Mouse (Mus musculus): Measurements from ENCODE around the gene Nemp1. TPM values are rescaled to one million over a fixed set of nuclear protein-coding genes. Genes with fewer than 3 reads are reported as not detected.

The Nemp1 gene
- polyA plus RNA-seq, 1 experiment from 2014 or later = 5.0 TPM

DNA sequence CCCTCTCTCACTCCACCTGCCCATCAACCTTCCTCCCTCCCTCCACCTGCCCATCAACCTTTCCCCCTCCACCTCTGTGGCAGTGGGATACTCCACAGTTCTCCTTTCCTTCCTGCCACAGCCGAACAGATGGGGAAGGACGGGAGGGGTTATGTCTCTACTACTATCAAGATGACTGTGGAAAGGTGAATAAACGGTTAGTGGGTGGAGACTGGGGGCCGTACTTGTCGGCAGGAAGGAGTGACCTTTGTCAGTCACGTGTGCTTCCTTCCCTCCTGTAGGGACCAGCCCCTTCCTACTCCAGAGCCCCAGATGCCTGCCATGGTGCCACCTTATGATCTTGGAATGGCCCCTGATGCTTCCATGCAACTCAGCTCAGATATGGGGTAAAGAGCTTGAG is 8.6 kb upstream of the Nemp1 start:
- Histone ChIP-seq H3K9me3 (ENCODE audit: low read length) (no peaks in the 10 kb centered on the region), H3K9ac (replicated peaks; ENCODE audit: low read depth) (no peak overlapping the region), H3K36me3 (ENCODE audit: insufficient read depth, low read length) (peaks cover 30% of the 10 kb centered on the region), H3K27me3 (replicated peaks; ENCODE audit: insufficient read depth, low read length) (no peaks in the 10 kb centered on the region), H3K4me1 (ENCODE audit: insufficient read depth, low read depth, low read length) (peaks cover 17% of the 10 kb centered on the region), H3K4me2 (replicated peaks; ENCODE audit: low read depth, low read length) (no peak overlapping the region), H3K4me3 (ENCODE audit: low read depth, low read length) (no peak overlapping the region), H3K27ac (ENCODE audit: low read length) (no peak overlapping the region)
- WGBS = 24% methylated on average over 6 of the region's 6 CpGs
- no peak for ATAC-seq
- DNase-seq (ENCODE audit: low spot score) = peak; percentile 57
- TF ChIP-seq CTCF (IDR thresholded peaks at IDR 0.05) (no peak), EP300 (IDR thresholded peaks at IDR 0.05) (no peak)

DNA sequence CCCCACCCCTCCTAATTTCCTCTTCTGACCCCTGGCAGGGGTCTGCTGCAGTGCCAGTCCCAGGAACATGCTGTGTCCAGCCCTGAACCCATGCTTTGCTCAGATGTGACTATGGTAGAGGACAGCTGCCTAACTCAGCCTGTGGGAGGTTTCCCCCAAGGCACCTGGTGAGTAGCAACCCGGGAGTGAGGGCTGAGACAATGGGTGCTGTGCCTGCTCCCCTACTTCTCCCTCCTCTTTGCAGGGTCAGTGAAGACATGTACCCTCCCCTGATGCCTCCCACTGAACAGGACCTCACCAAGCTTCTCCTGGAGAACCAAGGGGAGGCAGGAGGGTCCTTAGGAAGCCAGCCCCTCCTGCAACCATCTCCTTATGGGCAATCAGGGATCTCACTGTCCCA is 7.2 kb upstream of the Nemp1 start:
- DNase-seq (ENCODE audit: low spot score) (no peak), ATAC-seq (no peak)
- 56% methylated on average over 1 of the region's 1 CpGs for WGBS
- H3K9me3 ChIP-seq (ENCODE audit: low read length) = no peaks in the 10 kb centered on the region
- H3K4me3 ChIP-seq (ENCODE audit: low read depth, low read length) = no peak overlapping the region
- H3K27ac ChIP-seq (ENCODE audit: low read length) = no peak overlapping the region
- no peak overlapping the region for H3K4me2 ChIP-seq (replicated peaks; ENCODE audit: low read depth, low read length)
- no peaks in the 10 kb centered on the region for H3K27me3 ChIP-seq (replicated peaks; ENCODE audit: insufficient read depth, low read length)
- H3K9ac ChIP-seq (replicated peaks; ENCODE audit: low read depth) = no peak overlapping the region
- peaks cover 24% of the 10 kb centered on the region for H3K4me1 ChIP-seq (ENCODE audit: insufficient read depth, low read depth, low read length)
- no peak for TF ChIP-seq EP300 (IDR thresholded peaks at IDR 0.05)
- TF ChIP-seq CTCF (IDR thresholded peaks at IDR 0.05) = no peak
- peaks cover 31% of the 10 kb centered on the region for H3K36me3 ChIP-seq (ENCODE audit: insufficient read depth, low read length)

DNA sequence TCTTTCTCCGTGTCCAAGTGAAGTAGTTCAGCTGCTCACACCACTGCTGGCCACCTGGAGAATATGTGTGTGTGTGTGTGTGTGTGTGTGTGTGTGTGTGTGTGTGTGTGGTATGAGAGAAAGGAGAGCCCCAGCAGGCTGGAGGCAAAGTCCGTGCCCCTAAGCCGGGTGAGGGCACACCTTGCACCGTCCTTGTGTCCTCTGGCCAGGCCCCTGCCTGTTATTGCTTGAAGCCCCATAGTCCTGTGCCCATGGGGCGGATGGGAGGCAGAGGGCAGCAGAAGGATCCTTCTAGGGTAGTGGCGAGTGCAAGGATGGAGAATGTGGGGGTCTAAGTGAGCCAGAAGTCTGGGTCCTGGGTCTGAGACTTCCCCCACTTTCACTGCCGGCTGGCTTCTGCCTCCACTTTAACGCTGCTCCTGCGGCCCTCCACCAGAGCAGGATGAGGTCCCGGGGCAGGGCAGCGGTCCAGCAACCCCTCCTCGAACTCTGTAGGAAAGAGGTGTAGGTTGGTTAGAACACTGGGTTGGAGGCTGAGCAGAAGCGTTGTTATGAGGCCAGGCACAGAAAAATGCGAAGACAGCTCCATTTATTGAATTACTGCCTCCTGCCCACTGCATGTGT is 5.3 kb upstream of the Nemp1 start:
- Histone ChIP-seq H3K4me2 (replicated peaks; ENCODE audit: low read depth, low read length) (peak overlapping the region; percentile 58), H3K27ac (ENCODE audit: low read length) (peak overlapping the region; percentile 73), H3K9ac (replicated peaks; ENCODE audit: low read depth) (peak overlapping the region; percentile 19; the same call in 1 of the 2 replicates), H3K4me1 (ENCODE audit: insufficient read depth, low read depth, low read length) (peaks cover 34% of the 10 kb centered on the region), H3K4me3 (ENCODE audit: low read depth, low read length) (0 out of 2 replicates have a peak overlapping the region, but pooled peaks have one; percentile 12), H3K27me3 (replicated peaks; ENCODE audit: insufficient read depth, low read length) (no peaks in the 10 kb centered on the region), H3K36me3 (ENCODE audit: insufficient read depth, low read length) (peaks cover 22% of the 10 kb centered on the region), H3K9me3 (ENCODE audit: low read length) (no peaks in the 10 kb centered on the region)
- TF ChIP-seq EP300 (IDR thresholded peaks at IDR 0.05) = no peak
- TF ChIP-seq CTCF (IDR thresholded peaks at IDR 0.05) = no peak
- 23% methylated on average over 12 of the region's 14 CpGs for WGBS
- ATAC-seq (no peak), DNase-seq (ENCODE audit: low spot score) (no peak)

DNA sequence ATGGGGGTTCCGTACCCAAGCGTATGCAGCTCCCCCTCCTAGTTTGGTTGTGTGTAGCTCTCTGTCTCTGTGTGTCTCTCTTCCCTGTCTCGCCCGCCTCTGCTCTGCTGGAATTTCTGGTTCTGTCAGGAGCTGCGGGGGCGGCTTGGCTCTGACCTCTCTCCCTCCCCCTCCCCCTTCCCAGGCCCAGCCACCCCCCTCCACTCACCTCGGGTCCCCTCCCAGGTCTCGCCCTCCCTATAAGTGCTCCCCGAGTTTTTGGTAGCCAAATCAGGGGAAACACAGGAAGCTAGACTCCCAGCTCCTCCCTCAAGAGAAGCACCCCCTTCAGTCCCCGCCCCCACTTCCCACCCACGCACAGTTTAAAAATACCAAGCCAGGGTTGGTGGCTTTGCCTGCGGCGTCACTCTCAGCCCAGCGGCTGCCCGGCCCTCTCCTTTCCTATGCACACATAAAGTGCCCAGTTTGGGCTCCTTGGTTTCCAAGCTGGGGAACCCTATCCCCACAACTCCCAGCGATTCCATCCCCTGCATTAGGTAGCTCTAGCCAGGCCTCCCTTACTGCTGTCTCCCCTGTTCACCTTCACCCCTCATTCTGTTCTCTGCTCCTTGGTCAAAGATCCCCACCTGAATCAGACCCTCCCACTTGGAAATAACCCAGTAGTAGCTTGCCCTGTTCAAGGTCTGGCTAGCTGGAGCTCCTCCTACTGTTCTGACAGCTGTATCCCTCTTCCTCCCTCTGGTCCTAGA is 4.6 kb upstream of the Nemp1 start:
- Histone ChIP-seq H3K27me3 (replicated peaks; ENCODE audit: insufficient read depth, low read length) (no peaks in the 10 kb centered on the region), H3K9ac (replicated peaks; ENCODE audit: low read depth) (peak overlapping the region; percentile 19; the same call in 1 of the 2 replicates), H3K9me3 (ENCODE audit: low read length) (no peaks in the 10 kb centered on the region), H3K27ac (ENCODE audit: low read length) (peak overlapping the region; percentile 73), H3K4me2 (replicated peaks; ENCODE audit: low read depth, low read length) (peak overlapping the region; percentile 58), H3K4me1 (ENCODE audit: insufficient read depth, low read depth, low read length) (peaks cover 34% of the 10 kb centered on the region), H3K36me3 (ENCODE audit: insufficient read depth, low read length) (peaks cover 18% of the 10 kb centered on the region), H3K4me3 (ENCODE audit: low read depth, low read length) (0 out of 2 replicates have a peak overlapping the region, but pooled peaks have one; percentile 12)
- ATAC-seq (peak; percentile 53), DNase-seq (ENCODE audit: low spot score) (peak; percentile 88)
- 4% methylated on average over 15 of the region's 16 CpGs for WGBS
- TF ChIP-seq EP300 (IDR thresholded peaks at IDR 0.05) (0 out of 2 replicates have a peak, but pooled peaks have one; percentile 14), CTCF (IDR thresholded peaks at IDR 0.05) (no peak)

DNA sequence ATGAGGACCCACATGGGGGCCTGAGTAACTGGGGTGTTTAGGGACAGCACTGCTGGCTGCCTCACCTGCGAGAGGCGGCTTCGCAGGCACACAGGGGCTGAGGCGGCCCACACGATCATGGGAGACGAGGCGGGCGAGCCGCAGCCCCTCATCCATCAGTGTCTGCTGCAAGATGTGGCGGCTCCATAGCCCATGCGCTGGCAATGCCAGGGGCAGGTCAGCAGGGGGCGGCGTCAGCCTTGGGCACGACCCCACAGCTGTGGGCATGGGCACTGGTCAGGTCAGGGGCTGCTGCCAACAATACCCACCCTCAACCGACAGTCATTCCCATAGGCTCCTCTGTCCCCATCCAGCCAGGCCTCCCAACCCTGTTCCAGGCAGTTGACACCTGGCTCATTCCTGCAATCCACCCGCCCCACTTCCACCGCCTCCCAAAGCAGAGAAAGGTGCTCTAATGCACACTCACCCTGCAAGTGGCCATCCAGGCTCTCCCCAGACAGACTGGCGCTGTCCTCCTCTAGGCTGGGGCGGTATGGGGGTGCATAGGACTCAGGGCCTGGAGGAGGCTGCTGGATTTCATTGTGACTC is 3.9 kb upstream of the Nemp1 start:
- Histone ChIP-seq H3K36me3 (ENCODE audit: insufficient read depth, low read length) (peaks cover 17% of the 10 kb centered on the region), H3K9ac (replicated peaks; ENCODE audit: low read depth) (no peak overlapping the region), H3K27ac (ENCODE audit: low read length) (peak overlapping the region; percentile 73), H3K9me3 (ENCODE audit: low read length) (no peaks in the 10 kb centered on the region), H3K27me3 (replicated peaks; ENCODE audit: insufficient read depth, low read length) (no peaks in the 10 kb centered on the region), H3K4me2 (replicated peaks; ENCODE audit: low read depth, low read length) (peak overlapping the region; percentile 58; the same call in 1 of the 2 replicates), H3K4me1 (ENCODE audit: insufficient read depth, low read depth, low read length) (peaks cover 34% of the 10 kb centered on the region), H3K4me3 (ENCODE audit: low read depth, low read length) (no peak overlapping the region)
- WGBS = 25% methylated on average over 17 of the region's 19 CpGs
- no peak for TF ChIP-seq EP300 (IDR thresholded peaks at IDR 0.05)
- peak; percentile 64 for TF ChIP-seq CTCF (IDR thresholded peaks at IDR 0.05)
- DNase-seq (ENCODE audit: low spot score) (no peak), ATAC-seq (no peak)

DNA sequence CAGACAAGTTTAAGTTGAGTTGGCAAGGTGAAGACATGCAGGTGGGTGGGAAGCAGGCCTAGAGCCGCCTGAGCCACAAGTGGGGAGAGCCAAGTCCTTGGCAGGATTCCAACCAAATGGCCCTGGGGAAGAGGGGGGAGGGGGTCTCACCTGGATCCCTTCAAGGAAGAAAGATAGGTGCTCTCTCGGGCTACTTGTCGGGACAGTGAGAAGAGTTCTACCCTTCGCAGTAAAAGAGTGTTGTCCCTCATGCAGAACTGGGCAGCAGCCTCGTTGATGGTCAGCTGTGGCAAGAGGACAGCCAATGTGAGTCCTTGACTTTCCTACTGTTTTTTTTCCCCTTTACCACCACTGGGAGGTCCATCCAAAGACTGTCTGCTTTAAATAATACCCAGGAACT is 3.1 kb upstream of the Nemp1 start:
- Histone ChIP-seq H3K27ac (ENCODE audit: low read length) (peak overlapping the region; percentile 73), H3K36me3 (ENCODE audit: insufficient read depth, low read length) (peaks cover 17% of the 10 kb centered on the region), H3K4me1 (ENCODE audit: insufficient read depth, low read depth, low read length) (peaks cover 34% of the 10 kb centered on the region), H3K4me3 (ENCODE audit: low read depth, low read length) (no peak overlapping the region), H3K4me2 (replicated peaks; ENCODE audit: low read depth, low read length) (no peak overlapping the region), H3K9ac (replicated peaks; ENCODE audit: low read depth) (no peak overlapping the region), H3K9me3 (ENCODE audit: low read length) (no peaks in the 10 kb centered on the region), H3K27me3 (replicated peaks; ENCODE audit: insufficient read depth, low read length) (no peaks in the 10 kb centered on the region)
- TF ChIP-seq EP300 (IDR thresholded peaks at IDR 0.05) (no peak), CTCF (IDR thresholded peaks at IDR 0.05) (no peak)
- 34% methylated on average over 5 of the region's 5 CpGs for WGBS
- DNase-seq (ENCODE audit: low spot score) = no peak
- ATAC-seq = no peak
